20 mouse cellular contexts compared by ENCODE assay signal in the genomic region with DNA sequence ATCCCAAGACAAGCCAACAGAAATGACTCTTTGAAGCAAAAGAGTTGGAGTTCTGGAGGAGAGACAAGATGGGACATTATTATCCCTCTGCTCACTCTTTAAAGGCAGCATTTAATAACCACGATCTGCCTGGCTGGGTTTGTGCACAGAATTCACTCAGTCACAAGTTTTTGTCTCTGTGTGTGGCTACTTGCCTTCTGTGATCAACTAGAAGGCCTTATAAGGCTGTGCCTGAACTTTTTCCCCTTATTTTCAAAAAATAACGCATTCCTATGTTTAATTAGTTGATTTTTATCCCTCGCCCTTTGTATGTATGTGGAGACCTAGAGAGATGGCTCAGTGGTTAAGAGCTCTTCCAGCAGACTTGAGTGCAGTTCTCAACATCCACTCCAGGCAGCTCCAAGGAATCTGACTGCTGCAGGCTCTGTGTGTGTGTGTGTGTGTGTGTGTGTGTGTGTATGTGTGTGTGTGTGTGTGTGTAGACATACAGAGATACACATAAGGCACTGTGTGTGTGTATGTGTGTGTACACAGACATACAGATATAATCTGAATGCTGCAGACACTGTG. TPM values are rescaled to one million over a fixed set of nuclear protein-coding genes. Genes with fewer than 3 reads are reported as not detected.
DNase-seq lines count a peak whose midpoint lies in the region; ATAC-seq and TF ChIP-seq lines count a peak whose summit lies in the region.
"Had no signal": no experiment of that assay in that cellular context is flagged by ENCODE, and none has a peak within 500 bp of the region (broad histone marks: within the 10 kb centered on the region; RNA-seq: fewer than 3 reads in every experiment).

No protein-coding gene starts in this region.

- peaks cover 30% of the 10 kb centered on the region for H3K4me1 ChIP-seq in heart, adult 2 months (ENCODE audit: control insufficient read depth, insufficient read depth, low read length)
- H3K4me1 ChIP-seq in heart, embryonic 11.5 days (ENCODE audit: control insufficient read depth, insufficient read depth, low read length): peaks cover 13% of the 10 kb centered on the region; the same call in 1 of the 2 replicates
- H3K4me1 ChIP-seq in kidney, embryonic 16.5 days (ENCODE audit: insufficient read depth, low read length): peaks cover 25% of the 10 kb centered on the region
- H3K4me1 ChIP-seq in CH12.LX (ENCODE audit: control insufficient read depth in 1 of 2, insufficient read depth in 2 of 2): peaks cover 28 to 46% of the 10 kb centered on the region in 2 experiments
- peaks cover 33% of the 10 kb centered on the region for H3K4me1 ChIP-seq in hindbrain, embryonic 15.5 days (replicated peaks)

- TF ChIP-seq POLR2A in heart, adult 2 months (IDR thresholded peaks at IDR 0.05; ENCODE audit: insufficient read depth, low read depth, low read length): no peak
- TF ChIP-seq POLR2A in CH12.LX (IDR thresholded peaks at IDR 0.05; ENCODE audit: low read depth, low read length): no peak

- DNase-seq in heart, adult 2 months: no peak
- no peak for DNase-seq in kidney, postnatal 36 days
- DNase-seq in CH12.LX (ENCODE audit: extremely low read depth): no peak

- no peak for TF ChIP-seq EP300 in heart, adult 2 months (IDR thresholded peaks at IDR 0.05; ENCODE audit: insufficient read depth, low read depth, low read length)
- no peak for TF ChIP-seq EP300 in CH12.LX (IDR thresholded peaks at IDR 0.05; ENCODE audit: low read length)

- intact Hi-C loops in heart, adult 2 months (cut with DNase I): loop anchor here (1.0 kb wide), 1 partner anchor 56 kb away; no protein-coding TSS in a partner anchor

- 42% methylated on average over 3 of the region's 3 CpGs for WGBS in heart, adult 2 months
- 83% methylated on average over 3 of the region's 3 CpGs for WGBS in heart, embryonic 11.5 days (ENCODE audit: insufficient replicate concordance)
- WGBS in kidney, embryonic 16.5 days: 57% methylated on average over 3 of the region's 3 CpGs
- WGBS in hindbrain, embryonic 15.5 days: 64% methylated on average over 3 of the region's 3 CpGs

- no peak for ATAC-seq in heart, embryonic 11.5 days (replicated peaks; ENCODE audit: insufficient number of reproducible peaks, low FRiP score, low TSS enrichment)
- no peak; the same call in 1 of the 2 replicates for ATAC-seq in kidney, embryonic 16.5 days (ENCODE audit: low FRiP score, low TSS enrichment)
- no peak for ATAC-seq in hindbrain, embryonic 15.5 days (ENCODE audit: low FRiP score, low read depth)
- no peak for ATAC-seq in granulocyte monocyte progenitor cell, adult 5-6 weeks (replicated peaks; ENCODE audit: poor library complexity, severe bottlenecking)
- no peak for ATAC-seq in frontal cortex, adult (ENCODE audit: low TSS enrichment)
- ATAC-seq: midbrain, embryonic 13.5 days had no signal

- no peaks in the 10 kb centered on the region for H3K79me2 ChIP-seq in heart, adult 2 months (replicated peaks; ENCODE audit: control insufficient read depth, insufficient read depth, low read length)
- H3K79me2 ChIP-seq in CH12.LX (replicated peaks; ENCODE audit: control insufficient read depth, extremely low read depth, insufficient read depth, poor library complexity, severe bottlenecking): peaks cover 3% of the 10 kb centered on the region; the same call in 1 of the 2 replicates

- H3K27me3 ChIP-seq in heart, adult 2 months (ENCODE audit: control insufficient read depth, insufficient read depth, low read length): no peaks in the 10 kb centered on the region
- H3K27me3 ChIP-seq in heart, embryonic 11.5 days (ENCODE audit: control insufficient read depth, insufficient read depth, low read length): no peaks in the 10 kb centered on the region
- no peaks in the 10 kb centered on the region for H3K27me3 ChIP-seq in kidney, embryonic 16.5 days (ENCODE audit: insufficient read depth, low read length)
- no peaks in the 10 kb centered on the region for H3K27me3 ChIP-seq in CH12.LX (replicated peaks)
- no peaks in the 10 kb centered on the region for H3K27me3 ChIP-seq in hindbrain, embryonic 15.5 days
- H3K27me3 ChIP-seq: midbrain, embryonic 13.5 days had no signal

- no peak for TF ChIP-seq RAD21 in CH12.LX (IDR thresholded peaks at IDR 0.05; ENCODE audit: low read depth, low read length)

- TF ChIP-seq CTCF in heart, adult 2 months (IDR thresholded peaks at IDR 0.05): no peak
- no peak for TF ChIP-seq CTCF in CH12.LX (conservative IDR thresholded peaks at IDR 0.05 in 1 of 2, IDR thresholded peaks at IDR 0.05 in 1 of 2; ENCODE audit: low read depth in 2 of 2, low read length in 2 of 2)

- dilution Hi-C loops in CH12.LX (cut with MboI; ENCODE audit: extremely low pct_ligation_motif_present, extremely low pct_unique_long_range_greater_than_20kb, low sequenced_read_pairs): no loop called here

- H3K36me3 ChIP-seq in heart, adult 2 months (ENCODE audit: control insufficient read depth, insufficient read depth, low read length): peaks cover 16% of the 10 kb centered on the region
- H3K36me3 ChIP-seq in heart, embryonic 11.5 days (ENCODE audit: control insufficient read depth, insufficient read depth, low read length): no peaks in the 10 kb centered on the region
- no peaks in the 10 kb centered on the region for H3K36me3 ChIP-seq in kidney, embryonic 16.5 days (ENCODE audit: insufficient read depth, low read length)
- peaks cover 0 to 20% of the 10 kb centered on the region in 2 experiments for H3K36me3 ChIP-seq in CH12.LX (replicated peaks in 1 of 2; ENCODE audit: control insufficient read depth in 1 of 2, insufficient read depth in 1 of 2, low read length in 1 of 2)
- no peaks in the 10 kb centered on the region for H3K36me3 ChIP-seq in hindbrain, embryonic 15.5 days
- H3K36me3 ChIP-seq: midbrain, embryonic 13.5 days had no signal

- no peak overlapping the region for H3K4me3 ChIP-seq in heart, adult 2 months
- no peak overlapping the region for H3K4me3 ChIP-seq in heart, embryonic 11.5 days (ENCODE audit: low read depth, low read length)
- no peak overlapping the region for H3K4me3 ChIP-seq in kidney, embryonic 16.5 days (ENCODE audit: low read length)
- no peak overlapping the region for H3K4me3 ChIP-seq in CH12.LX (replicated peaks in 1 of 3; ENCODE audit: low read depth in 2 of 3, low read length in 2 of 3, poor library complexity in 1 of 3)
- no peak overlapping the region for H3K4me3 ChIP-seq in hindbrain, embryonic 15.5 days
- H3K4me3 ChIP-seq: forebrain, embryonic 10.5 days; midbrain, embryonic 13.5 days had no signal

- peak overlapping the region; percentile 52 for H3K27ac ChIP-seq in heart, adult 2 months
- H3K27ac ChIP-seq in heart, embryonic 11.5 days (ENCODE audit: low read depth, low read length): no peak overlapping the region
- peak overlapping the region; percentile 32; the same call in 1 of the 2 replicates for H3K27ac ChIP-seq in kidney, embryonic 16.5 days (ENCODE audit: low read length)
- peak overlapping the region; percentile 34; the same call in 1 of the 2 replicates for H3K27ac ChIP-seq in CH12.LX (ENCODE audit: insufficient read depth, low read depth)
- peak overlapping the region; percentile 22 for H3K27ac ChIP-seq in hindbrain, embryonic 15.5 days (replicated peaks)
- H3K27ac ChIP-seq: forebrain, embryonic 10.5 days; midbrain, embryonic 13.5 days had no signal

- no peak overlapping the region; the same call in 1 of the 2 replicates for H3K9ac ChIP-seq in heart, adult 2 months (ENCODE audit: low read depth, low read length)
- H3K9ac ChIP-seq in heart, embryonic 11.5 days (ENCODE audit: low read depth, low read length): no peak overlapping the region
- no peak overlapping the region for H3K9ac ChIP-seq in kidney, embryonic 16.5 days (replicated peaks; ENCODE audit: low read length)
- 0 out of 2 replicates have a peak overlapping the region, but pooled peaks have one; percentile 4 for H3K9ac ChIP-seq in CH12.LX (ENCODE audit: insufficient read depth, low read depth)
- H3K9ac ChIP-seq in hindbrain, embryonic 15.5 days: no peak overlapping the region
- H3K9ac ChIP-seq: midbrain, embryonic 13.5 days had no signal

- no peaks in the 10 kb centered on the region for H3K9me3 ChIP-seq in heart, embryonic 11.5 days (replicated peaks; ENCODE audit: control insufficient read depth, low read length)
- no peaks in the 10 kb centered on the region for H3K9me3 ChIP-seq in kidney, embryonic 16.5 days (ENCODE audit: low read length)
- H3K9me3 ChIP-seq in CH12.LX (replicated peaks; ENCODE audit: low read length): no peaks in the 10 kb centered on the region
- no peaks in the 10 kb centered on the region for H3K9me3 ChIP-seq in hindbrain, embryonic 15.5 days
- H3K9me3 ChIP-seq: forebrain, embryonic 10.5 days; midbrain, embryonic 13.5 days had no signal

- in situ Hi-C loops in CH12.LX (cut with MboI; ENCODE audit: low pct_ligation_motif_present, low pct_unique_long_range_greater_than_20kb, low sequenced_read_pairs): loop anchor here (5.0 kb wide), 1 partner anchor 50 kb away; no protein-coding TSS in a partner anchor

- no peak overlapping the region for H3K4me2 ChIP-seq in heart, embryonic 11.5 days
- H3K4me2 ChIP-seq in kidney, embryonic 16.5 days (replicated peaks; ENCODE audit: low read depth, low read length): no peak overlapping the region
- H3K4me2 ChIP-seq in CH12.LX (ENCODE audit: insufficient read depth, low read depth, poor library complexity, severe bottlenecking): 0 out of 2 replicates have a peak overlapping the region, but pooled peaks have one; percentile 41
- H3K4me2 ChIP-seq in hindbrain, embryonic 15.5 days: no peak overlapping the region
- H3K4me2 ChIP-seq: midbrain, embryonic 13.5 days had no signal

RNA-seq across cellular contexts. Expression of gene Mlxip, which starts 37.8 kb away (rescaled TPM):
- total RNA-seq in heart, adult 2 months (2021): 10 to 100 TPM; 27.8 to 27.9 TPM
- 34.3 and 45.4 TPM in 2 replicates for polyA plus RNA-seq in heart, adult 2 months (2012; rRNA removed)
- 12.0 and 15.2 TPM in 2 replicates for polyA plus RNA-seq in heart, embryonic 11.5 days (2014; fragmentation: Nextera tagmentation; extraction: Ambion mirVana)
- 17.4 and 21.1 TPM in 2 replicates for polyA plus RNA-seq in kidney, embryonic 16.5 days (2015; fragmentation: Nextera tagmentation; extraction: Ambion mirVana)
- total RNA-seq in CH12.LX (2012; rRNA removed) (5.8 and 7.4 TPM in 2 replicates), CH12.LX (2014; rRNA removed) (4.3 and 4.4 TPM in 2 replicates)
- polyA plus RNA-seq in CH12.LX (2012; ENCODE audit: insufficient read length, low read depth): 15.4 and 17.9 TPM in 2 replicates
- polyA plus RNA-seq in hindbrain, embryonic 15.5 days (2015; fragmentation: Nextera tagmentation; extraction: Ambion mirVana): 18.3 and 20.6 TPM in 2 replicates
- 46.9 and 52.3 TPM in 2 replicates for total RNA-seq in granulocyte monocyte progenitor cell, adult 5-6 weeks (2014; fragmentation: Nextera tagmentation)
- 11.1 and 11.9 TPM in 2 replicates for total RNA-seq in granulocyte monocyte progenitor cell, adult 5-6 weeks (2017)

RNA-seq across cellular contexts. Expression of gene Lrrc43, which starts 56.7 kb away (rescaled TPM):
- total RNA-seq in heart, adult 2 months (2021): not detected
- 0.43 TPM in 1 of 2 replicates, not detected in the other for polyA plus RNA-seq in heart, adult 2 months (2012; rRNA removed)
- polyA plus RNA-seq in heart, embryonic 11.5 days (2014; fragmentation: Nextera tagmentation; extraction: Ambion mirVana): not detected in 2 replicates
- not detected in 2 replicates for polyA plus RNA-seq in kidney, embryonic 16.5 days (2015; fragmentation: Nextera tagmentation; extraction: Ambion mirVana)
- total RNA-seq in CH12.LX (2012; rRNA removed) (not detected in 2 replicates), CH12.LX (2014; rRNA removed) (not detected in 2 replicates)
- not detected in 2 replicates for polyA plus RNA-seq in CH12.LX (2012; ENCODE audit: insufficient read length, low read depth)
- polyA plus RNA-seq in hindbrain, embryonic 15.5 days (2015; fragmentation: Nextera tagmentation; extraction: Ambion mirVana): 0.38 and 0.43 TPM in 2 replicates
- total RNA-seq in granulocyte monocyte progenitor cell, adult 5-6 weeks (2014; fragmentation: Nextera tagmentation): not detected in 2 replicates
- total RNA-seq in granulocyte monocyte progenitor cell, adult 5-6 weeks (2017): not detected in 2 replicates
- total RNA-seq: gastrocnemius, postnatal 25 days; MEL had no signal
- polyA plus RNA-seq: C2C12; embryonic facial prominence, embryonic 11.5 days; forebrain, embryonic 10.5 days; intestine, embryonic 14.5 days; liver, embryonic 16.5 days; neural tube, embryonic 11.5 days; urinary bladder, adult 2 months had no signal

RNA-seq across cellular contexts. Expression of gene Il31, which starts 56.9 kb away (rescaled TPM):
- not detected for total RNA-seq in heart, adult 2 months (2021)
- polyA plus RNA-seq in heart, adult 2 months (2012; rRNA removed): not detected in 2 replicates
- polyA plus RNA-seq in heart, embryonic 11.5 days (2014; fragmentation: Nextera tagmentation; extraction: Ambion mirVana): not detected in 2 replicates
- polyA plus RNA-seq in kidney, embryonic 16.5 days (2015; fragmentation: Nextera tagmentation; extraction: Ambion mirVana): not detected in 2 replicates
- not detected in 2 replicates for total RNA-seq in CH12.LX (2012; rRNA removed)
- total RNA-seq in CH12.LX (2014; rRNA removed): not detected in 2 replicates
- polyA plus RNA-seq in CH12.LX (2012; ENCODE audit: insufficient read length, low read depth): not detected in 2 replicates
- not detected in 2 replicates for polyA plus RNA-seq in hindbrain, embryonic 15.5 days (2015; fragmentation: Nextera tagmentation; extraction: Ambion mirVana)
- total RNA-seq in granulocyte monocyte progenitor cell, adult 5-6 weeks (2014; fragmentation: Nextera tagmentation): not detected in 2 replicates
- not detected in 2 replicates for total RNA-seq in granulocyte monocyte progenitor cell, adult 5-6 weeks (2017)
- total RNA-seq: gastrocnemius, postnatal 25 days; layer of hippocampus, postnatal 14 days; left cerebral cortex, postnatal 4 days; MEL had no signal
- polyA plus RNA-seq: C2C12; embryonic facial prominence, embryonic 11.5 days; forebrain, embryonic 10.5 days; intestine, embryonic 14.5 days; liver, embryonic 16.5 days; midbrain, embryonic 13.5 days; neural tube, embryonic 11.5 days; urinary bladder, adult 2 months had no signal
